ENCODE assay signal across 14 mouse cellular contexts in the genomic region with DNA sequence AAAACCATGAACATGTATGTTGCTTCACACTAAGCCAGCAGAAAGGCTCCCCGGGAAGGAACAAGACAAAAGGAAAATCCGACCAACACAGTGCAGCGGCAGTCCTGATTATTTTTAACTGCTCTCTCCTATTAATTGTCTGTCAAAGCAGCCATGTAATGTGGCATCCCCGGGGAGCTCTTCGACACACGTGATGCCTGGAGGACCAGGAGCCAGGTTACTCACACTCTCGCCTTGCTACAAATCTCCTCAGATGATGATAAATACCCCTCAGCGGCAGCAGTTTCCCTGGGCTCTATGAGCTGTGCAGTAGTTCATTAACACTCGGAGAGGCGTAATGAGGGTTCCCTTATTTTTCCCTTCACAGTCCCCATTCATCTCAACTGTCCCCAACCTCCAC.
A peak's percentile ranks its signal among the peaks of the same experiment; 100 is the strongest.
DNase-seq lines count a peak whose midpoint lies in the region; ATAC-seq lines count a peak whose summit lies in the region.
"Had no signal": no experiment of that assay in that cellular context is flagged by ENCODE, and none has a peak within 500 bp of the region (broad histone marks: within the 10 kb centered on the region; RNA-seq: fewer than 3 reads in every experiment).

No protein-coding gene starts in this region.

- peaks cover 26% of the 10 kb centered on the region for H3K4me1 ChIP-seq in hindbrain, embryonic 14.5 days (replicated peaks; ENCODE audit: control insufficient read depth, insufficient read depth, low read length)
- peaks cover 18% of the 10 kb centered on the region for H3K4me1 ChIP-seq in neural tube, embryonic 12.5 days
- H3K4me1 ChIP-seq: liver, embryonic 15.5 days had no signal

- 0 out of 2 replicates have a peak overlapping the region, but pooled peaks have one; percentile 17 for H3K4me2 ChIP-seq in hindbrain, embryonic 14.5 days (replicated peaks)
- 0 out of 2 replicates have a peak overlapping the region, but pooled peaks have one; percentile 1 for H3K4me2 ChIP-seq in neural tube, embryonic 12.5 days (replicated peaks)
- H3K4me2 ChIP-seq: liver, embryonic 15.5 days had no signal

- peak; percentile 66 for DNase-seq in heart, adult 11 months
- DNase-seq in heart, adult 18-20 months = no peak
- DNase-seq in embryo, embryonic 10.5 days (ENCODE audit: low spot score) = peak; percentile 57
- peak; percentile 66 for DNase-seq in hindbrain, embryonic 14.5 days (ENCODE audit: low spot score)
- DNase-seq in urinary bladder, adult 2 months (ENCODE audit: low spot score) = no peak
- DNase-seq in layer of hippocampus, postnatal 25 days (ENCODE audit: extremely low spot score in 1 of 2, low spot score in 1 of 2) = no peak
- DNase-seq: cerebellum, adult 11-12 months; gastrocnemius, postnatal 14 days; heart, postnatal 14 days; kidney, adult 11 months; lung, postnatal 4 days had no signal

- no peak overlapping the region for H3K4me3 ChIP-seq in hindbrain, embryonic 14.5 days (replicated peaks; ENCODE audit: low read length)
- H3K4me3 ChIP-seq in neural tube, embryonic 12.5 days = no peak overlapping the region
- H3K4me3 ChIP-seq: liver, embryonic 15.5 days had no signal

- H3K9me3 ChIP-seq in hindbrain, embryonic 14.5 days (ENCODE audit: control insufficient read depth, low read length) = no peaks in the 10 kb centered on the region
- H3K9me3 ChIP-seq in neural tube, embryonic 12.5 days = no peaks in the 10 kb centered on the region
- H3K9me3 ChIP-seq: G1E; liver, embryonic 15.5 days had no signal

- no peak overlapping the region for H3K9ac ChIP-seq in hindbrain, embryonic 14.5 days
- H3K9ac ChIP-seq in neural tube, embryonic 12.5 days = no peak overlapping the region
- H3K9ac ChIP-seq: liver, embryonic 15.5 days had no signal

- ATAC-seq in hindbrain, embryonic 14.5 days (ENCODE audit: low FRiP score) = peak; percentile 87
- ATAC-seq in neural tube, embryonic 12.5 days (ENCODE audit: low FRiP score, low read depth) = peak; percentile 81

- H3K27ac ChIP-seq in hindbrain, embryonic 14.5 days = peak overlapping the region; percentile 71
- no peak overlapping the region for H3K27ac ChIP-seq in neural tube, embryonic 12.5 days
- H3K27ac ChIP-seq: liver, embryonic 15.5 days had no signal

- no peaks in the 10 kb centered on the region for H3K27me3 ChIP-seq in hindbrain, embryonic 14.5 days (ENCODE audit: control insufficient read depth, insufficient read depth, low read length)
- H3K27me3 ChIP-seq in neural tube, embryonic 12.5 days (replicated peaks) = no peaks in the 10 kb centered on the region; the same call in 1 of the 2 replicates
- H3K27me3 ChIP-seq: liver, embryonic 15.5 days had no signal

- WGBS in hindbrain, embryonic 14.5 days = 27% methylated on average over 10 of the region's 10 CpGs
- 33% methylated on average over 10 of the region's 10 CpGs for WGBS in neural tube, embryonic 12.5 days

- H3K36me3 ChIP-seq in hindbrain, embryonic 14.5 days (replicated peaks; ENCODE audit: control insufficient read depth, insufficient read depth) = peaks cover 5% of the 10 kb centered on the region
- peaks cover 5% of the 10 kb centered on the region; the same call in 1 of the 2 replicates for H3K36me3 ChIP-seq in neural tube, embryonic 12.5 days
- H3K36me3 ChIP-seq: G1E; liver, embryonic 15.5 days had no signal

Comparison
In these comparisons a context has a peak if more than half of its experiments do, and no peak if none do; other contexts are left out.
1. DNase-seq: peak in heart, adult 11 months (single experiment), embryo, embryonic 10.5 days (single experiment) and hindbrain, embryonic 14.5 days (single experiment); none in heart, adult 18-20 months (0 of 2), urinary bladder, adult 2 months (single experiment) and layer of hippocampus, postnatal 25 days (0 of 2).